Mouse (Mus musculus): Measurements from ENCODE around the gene Med27. TPM values are rescaled to one million over a fixed set of nuclear protein-coding genes. Genes with fewer than 3 reads are reported as not detected.

Gene Med27
- polyA plus RNA-seq, 1 experiment from 2014 or later, result 37.1 TPM

DNA sequence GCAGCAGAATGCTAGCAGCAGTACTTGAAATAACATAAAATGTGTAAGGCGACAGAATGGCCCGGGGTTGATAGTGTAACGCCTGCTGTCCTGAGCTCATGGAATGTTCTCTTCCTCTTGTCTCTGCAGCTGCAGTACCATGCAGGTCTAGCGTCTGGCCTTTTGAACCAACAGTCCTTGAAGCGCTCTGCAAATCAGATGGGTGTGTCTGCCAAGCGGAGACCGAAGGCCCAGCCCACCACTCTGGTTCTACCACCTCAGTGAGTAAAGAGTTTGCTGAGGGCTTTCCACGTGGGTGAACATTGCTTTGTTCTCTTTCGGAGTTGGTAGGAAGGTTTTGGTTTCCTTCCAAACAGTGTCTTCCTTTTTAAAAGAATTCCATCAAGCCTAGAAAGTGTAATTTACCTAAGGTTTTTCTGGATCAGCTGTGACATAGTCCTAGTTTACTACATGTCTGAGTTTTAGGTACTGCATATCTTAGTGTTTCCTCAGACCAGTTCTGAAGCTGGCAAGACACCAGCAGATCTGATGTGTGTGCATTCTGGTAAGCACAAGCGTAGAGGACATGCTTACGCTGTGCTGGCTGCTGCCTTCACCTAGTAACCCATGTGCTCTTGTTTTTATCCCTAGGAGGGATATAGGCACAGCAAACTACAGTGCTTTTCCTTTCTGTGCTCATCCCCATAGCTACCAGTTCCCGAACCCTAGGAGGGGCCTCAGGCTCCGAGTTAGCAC, 66.8 kb downstream of the Med27 start:
- CTCF ChIA-PET, result no interaction called here
- in situ Hi-C loops (cut with MboI; ENCODE audit: low pct_unique_long_range_greater_than_20kb), result no loop called here
- TF ChIP-seq CTCF (IDR thresholded peaks at IDR 0.05), result no peak
- H3K27me3 ChIP-seq, result no peaks in the 10 kb centered on the region
- POLR2A ChIA-PET, result interaction anchor here (0.5 to 1.4 kb wide), 3 partner anchors 10 to 447 kb away, joined by 3 to 5 read pairs (median 3); no protein-coding TSS in a partner anchor
- ATAC-seq (no peak), DNase-seq (ENCODE audit: low read depth, low spot score) (no peak)

DNA sequence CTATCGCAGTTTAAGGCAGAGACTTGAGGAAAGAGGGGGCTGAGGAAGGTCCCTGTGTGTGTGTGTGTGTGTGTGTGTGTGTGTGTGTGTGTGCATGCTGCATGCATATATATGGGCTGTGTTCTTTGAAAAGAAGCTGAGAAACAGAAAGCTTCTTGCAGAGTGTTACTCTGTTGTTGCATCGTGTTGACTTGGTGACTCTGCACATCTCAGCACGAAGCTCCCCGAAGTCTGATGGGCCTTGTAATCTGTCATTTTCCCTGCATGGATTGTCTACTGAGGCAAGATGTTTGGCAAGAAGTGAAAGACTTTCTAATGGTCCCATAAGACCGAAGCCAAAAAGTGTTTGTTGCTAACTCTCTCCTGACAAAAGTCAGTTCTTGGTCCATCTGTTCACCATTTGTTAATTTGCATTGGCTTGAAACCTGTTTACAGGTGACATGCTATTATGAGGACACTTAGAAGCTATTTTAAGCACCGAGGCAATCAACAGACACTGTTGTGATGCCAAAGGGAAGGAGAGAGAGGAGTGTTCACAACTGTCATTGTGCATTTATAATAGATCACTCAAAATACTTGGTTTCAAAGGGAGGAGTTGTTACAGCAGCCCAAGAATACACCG, 68.3 kb downstream of the Med27 start:
- H3K27me3 ChIP-seq, result no peaks in the 10 kb centered on the region
- in situ Hi-C loops (cut with MboI; ENCODE audit: low pct_unique_long_range_greater_than_20kb), result no loop called here
- no peak for ATAC-seq
- ChIA-PET POLR2A (interaction anchor here (1.4 kb wide), 1 partner anchor 9 kb away, joined by 3 read pairs; no protein-coding TSS in a partner anchor), CTCF (no interaction called here)
- DNase-seq (ENCODE audit: low read depth, low spot score), result no peak
- no peak for TF ChIP-seq CTCF (IDR thresholded peaks at IDR 0.05)

DNA sequence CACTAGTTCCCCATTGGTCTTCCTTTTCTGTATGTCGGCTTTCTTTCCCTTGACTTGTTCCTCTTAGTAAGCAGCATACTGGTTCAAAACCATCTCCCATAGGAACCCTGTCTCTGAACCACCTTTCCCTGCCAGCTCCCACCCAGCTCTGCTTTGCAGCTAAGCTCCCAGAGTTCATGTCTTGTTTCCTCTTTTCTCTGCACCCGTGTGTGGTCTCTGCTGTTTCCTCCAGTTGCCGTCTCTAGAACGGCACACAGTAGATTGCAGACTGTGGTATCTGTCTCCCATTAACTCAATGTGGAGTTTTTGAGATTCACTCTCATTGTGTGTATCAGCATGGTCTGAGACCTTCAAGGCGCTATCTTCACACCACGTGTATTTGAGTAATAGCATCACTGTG, 71.9 kb downstream of the Med27 start:
- POLR2A ChIA-PET, result no interaction called here
- DNase-seq (ENCODE audit: low read depth, low spot score) (no peak), ATAC-seq (no peak)
- TF ChIP-seq CTCF (IDR thresholded peaks at IDR 0.05), result no peak
- in situ Hi-C loops (cut with MboI; ENCODE audit: low pct_unique_long_range_greater_than_20kb), result no loop called here
- CTCF ChIA-PET, result no interaction called here
- H3K27me3 ChIP-seq, result no peaks in the 10 kb centered on the region

DNA sequence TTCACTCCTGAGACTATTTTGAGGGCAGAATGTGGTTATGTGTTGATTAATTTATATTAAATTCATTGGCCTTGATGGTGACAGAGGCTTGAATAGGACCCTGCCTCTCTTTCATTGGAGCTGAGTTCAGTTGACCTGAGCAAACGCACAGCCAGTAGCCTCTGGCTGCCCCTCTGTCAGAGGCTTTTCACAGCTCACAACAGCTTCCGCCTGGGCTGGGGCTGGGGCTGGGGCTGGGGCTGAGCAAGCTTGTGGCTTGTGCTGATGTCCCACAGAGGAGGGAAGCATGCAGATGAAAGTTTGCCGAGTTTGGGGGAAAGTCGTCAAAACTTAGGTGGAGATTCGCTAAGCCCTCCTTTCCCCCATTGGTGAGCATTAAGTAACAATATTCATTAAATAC, 72.8 kb downstream of the Med27 start:
- in situ Hi-C loops (cut with MboI; ENCODE audit: low pct_unique_long_range_greater_than_20kb), result no loop called here
- ChIA-PET POLR2A (interaction anchor here (0.7 kb wide), 1 partner anchor 175 kb away, joined by 3 read pairs; no protein-coding TSS in a partner anchor), CTCF (interaction anchor here (0.9 to 1.3 kb wide), 2 partner anchors 15 to 41 kb away, joined by 3 read pairs; no protein-coding TSS in a partner anchor)
- TF ChIP-seq CTCF (IDR thresholded peaks at IDR 0.05), result no peak
- no peak for ATAC-seq
- no peaks in the 10 kb centered on the region for H3K27me3 ChIP-seq
- no peak for DNase-seq (ENCODE audit: low read depth, low spot score)

DNA sequence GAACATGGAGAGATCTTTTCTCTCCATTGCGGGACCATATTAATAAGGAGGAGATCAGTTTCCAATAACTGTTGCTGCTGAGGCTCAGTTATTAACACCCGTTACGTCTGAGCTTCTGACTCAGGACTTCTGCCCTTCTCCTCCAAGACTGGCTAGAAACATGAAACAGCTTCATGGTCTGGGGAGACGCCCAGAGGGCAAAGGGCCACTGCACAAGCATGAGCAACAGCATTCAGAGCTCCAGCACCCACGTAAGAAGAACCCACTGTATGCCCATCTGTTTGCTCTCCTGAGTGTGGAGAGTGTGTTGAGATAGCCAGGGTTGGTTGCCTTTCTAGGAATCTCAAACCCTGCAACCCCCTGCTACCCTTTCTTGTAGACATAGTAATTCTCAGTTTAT, 73.3 kb downstream of the Med27 start:
- in situ Hi-C loops (cut with MboI; ENCODE audit: low pct_unique_long_range_greater_than_20kb), result no loop called here
- ATAC-seq, result no peak
- no peak for TF ChIP-seq CTCF (IDR thresholded peaks at IDR 0.05)
- ChIA-PET CTCF (interaction anchor here (0.9 to 1.3 kb wide), 2 partner anchors 15 to 40 kb away, joined by 3 read pairs; no protein-coding TSS in a partner anchor), POLR2A (interaction anchor here (0.7 kb wide), 1 partner anchor 175 kb away, joined by 3 read pairs; no protein-coding TSS in a partner anchor)
- no peak for DNase-seq (ENCODE audit: low read depth, low spot score)
- no peaks in the 10 kb centered on the region for H3K27me3 ChIP-seq

DNA sequence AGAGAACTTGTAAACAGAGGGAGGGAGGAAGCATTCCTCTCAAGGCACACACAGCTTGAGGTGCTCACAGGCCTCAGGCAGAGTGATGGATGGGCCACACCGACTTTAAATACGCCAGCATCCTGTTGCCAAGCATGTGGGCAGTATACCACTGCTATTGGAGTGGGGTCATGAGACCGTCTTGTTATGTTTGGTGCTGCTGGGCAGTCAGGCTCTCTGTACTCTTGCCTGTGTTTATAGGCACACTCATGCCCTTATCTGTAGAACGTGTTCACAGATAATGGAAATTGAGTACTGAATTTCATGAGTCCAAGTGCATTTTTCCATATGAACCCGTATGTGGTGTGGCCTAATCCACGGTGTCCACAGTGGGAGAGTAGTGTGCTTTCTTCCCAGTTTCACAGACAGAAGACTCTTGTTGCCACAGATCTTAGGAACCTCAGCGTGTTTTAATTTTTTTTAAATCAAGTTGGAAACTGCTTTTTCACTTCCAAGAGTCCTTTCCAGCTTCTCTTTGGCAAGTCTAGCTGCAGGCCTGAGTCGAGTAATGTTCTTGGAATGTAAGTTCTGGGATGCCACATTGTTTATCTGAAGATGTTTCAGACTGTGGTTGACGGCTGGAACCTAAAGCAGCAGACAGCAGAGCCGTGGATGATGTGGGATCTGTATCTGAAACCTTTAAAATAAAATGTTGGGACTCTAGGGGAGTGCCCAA, 75.7 kb downstream of the Med27 start:
- POLR2A ChIA-PET, result no interaction called here
- DNase-seq (ENCODE audit: low read depth, low spot score) (no peak), ATAC-seq (no peak)
- in situ Hi-C loops (cut with MboI; ENCODE audit: low pct_unique_long_range_greater_than_20kb), result no loop called here
- no peak for TF ChIP-seq CTCF (IDR thresholded peaks at IDR 0.05)
- CTCF ChIA-PET, result interaction anchor here (0.9 kb wide), 1 partner anchor 67 kb away, joined by 5 read pairs; no protein-coding TSS in a partner anchor
- H3K27me3 ChIP-seq, result no peaks in the 10 kb centered on the region

DNA sequence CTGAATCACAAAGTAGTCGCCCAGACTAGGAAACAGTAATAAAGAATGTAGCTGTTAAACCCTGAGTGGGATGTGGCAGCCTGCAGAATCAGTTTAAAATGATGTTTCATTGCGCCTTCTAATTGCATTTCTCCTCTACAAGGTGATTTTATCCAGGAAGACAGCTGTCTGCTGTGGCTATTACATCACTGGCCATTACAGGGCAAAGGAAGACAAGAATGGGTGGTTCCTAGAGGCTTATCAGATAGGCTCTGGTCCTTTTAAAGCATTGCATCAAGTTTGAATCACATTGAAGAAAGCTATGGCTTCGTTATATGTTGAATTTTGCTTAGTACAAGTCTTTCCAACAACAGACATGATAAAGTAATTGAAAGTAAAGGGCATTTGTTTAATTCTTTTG, 76.4 kb downstream of the Med27 start:
- DNase-seq (ENCODE audit: low read depth, low spot score) (no peak), ATAC-seq (no peak)
- in situ Hi-C loops (cut with MboI; ENCODE audit: low pct_unique_long_range_greater_than_20kb), result no loop called here
- ChIA-PET CTCF (interaction anchor here (0.9 to 1.4 kb wide), 2 partner anchors 11 to 66 kb away, joined by 3 to 5 read pairs; no protein-coding TSS in a partner anchor), POLR2A (no interaction called here)
- no peaks in the 10 kb centered on the region for H3K27me3 ChIP-seq
- no peak for TF ChIP-seq CTCF (IDR thresholded peaks at IDR 0.05)

DNA sequence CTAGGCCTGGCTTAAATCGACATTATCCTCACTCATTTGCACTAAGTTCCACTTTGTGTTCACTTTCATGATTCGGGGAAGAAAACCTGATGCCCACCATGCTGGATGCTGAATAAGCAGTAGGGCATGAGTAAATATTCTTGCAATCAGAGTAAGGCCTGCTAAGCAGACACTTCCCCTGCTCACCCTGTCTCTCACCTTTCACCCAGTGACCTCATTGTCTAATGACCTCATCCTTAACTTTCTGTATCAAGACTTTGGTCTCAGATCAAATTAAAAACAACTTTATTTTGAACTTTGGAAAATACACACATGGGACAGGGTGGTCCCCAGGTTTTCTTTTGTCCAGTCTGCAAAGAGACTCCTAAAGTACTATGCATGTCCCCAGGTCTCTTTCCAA, 78.8 kb downstream of the Med27 start:
- in situ Hi-C loops (cut with MboI; ENCODE audit: low pct_unique_long_range_greater_than_20kb), result no loop called here
- no peaks in the 10 kb centered on the region for H3K27me3 ChIP-seq
- DNase-seq (ENCODE audit: low read depth, low spot score) (no peak), ATAC-seq (no peak)
- CTCF ChIA-PET, result no interaction called here
- TF ChIP-seq CTCF (IDR thresholded peaks at IDR 0.05), result no peak
- POLR2A ChIA-PET, result interaction anchor here (0.7 kb wide), 1 partner anchor 99 kb away, joined by 3 read pairs; no protein-coding TSS in a partner anchor

DNA sequence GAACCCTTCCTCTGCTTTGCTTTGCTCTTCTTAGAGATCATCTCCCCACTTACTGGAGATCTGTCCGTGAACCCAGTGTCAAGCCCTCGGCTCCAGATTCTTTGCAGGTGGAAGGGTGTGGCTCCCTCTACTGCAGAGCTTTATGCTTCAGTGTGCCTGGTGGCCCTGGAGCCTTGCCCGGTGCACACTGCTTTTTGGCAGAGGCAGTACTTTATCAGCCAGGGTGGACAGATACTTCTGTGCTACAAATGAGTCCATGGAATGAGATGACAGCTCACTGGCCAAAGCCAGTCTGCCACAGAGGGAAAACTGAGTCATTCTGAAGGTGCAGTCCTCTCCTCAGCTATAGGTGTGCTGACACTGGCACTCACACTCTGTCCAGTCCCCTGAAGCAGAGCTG, 80.1 kb downstream of the Med27 start:
- ChIA-PET POLR2A (no interaction called here), CTCF (no interaction called here)
- no peak for ATAC-seq
- no peak for DNase-seq (ENCODE audit: low read depth, low spot score)
- H3K27me3 ChIP-seq, result no peaks in the 10 kb centered on the region
- no peak for TF ChIP-seq CTCF (IDR thresholded peaks at IDR 0.05)
- in situ Hi-C loops (cut with MboI; ENCODE audit: low pct_unique_long_range_greater_than_20kb), result no loop called here

DNA sequence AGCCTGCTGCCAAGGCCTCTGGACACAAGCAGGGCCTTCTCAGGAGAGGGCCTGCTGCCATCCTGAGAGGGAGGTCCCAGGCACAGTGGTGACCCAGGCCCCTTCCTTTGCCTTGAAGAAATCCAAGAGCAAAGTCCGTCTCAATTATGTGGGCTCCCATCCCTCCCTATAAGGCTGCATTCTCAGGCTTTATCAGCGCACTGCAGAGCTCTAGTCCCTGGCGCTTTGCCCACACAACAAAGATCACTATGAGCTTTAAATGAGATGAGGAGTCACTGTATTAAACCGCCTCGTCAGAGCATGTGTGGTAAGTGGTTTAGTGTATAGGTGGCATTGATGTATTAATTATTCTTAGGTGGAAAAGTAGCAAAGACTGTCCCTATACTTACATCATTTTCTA, 85.9 kb downstream of the Med27 start:
- H3K27me3 ChIP-seq, result no peaks in the 10 kb centered on the region
- no peak for DNase-seq (ENCODE audit: low read depth, low spot score)
- ChIA-PET POLR2A (no interaction called here), CTCF (no interaction called here)
- no peak for TF ChIP-seq CTCF (IDR thresholded peaks at IDR 0.05)
- in situ Hi-C loops (cut with MboI; ENCODE audit: low pct_unique_long_range_greater_than_20kb), result no loop called here
- ATAC-seq, result no peak

DNA sequence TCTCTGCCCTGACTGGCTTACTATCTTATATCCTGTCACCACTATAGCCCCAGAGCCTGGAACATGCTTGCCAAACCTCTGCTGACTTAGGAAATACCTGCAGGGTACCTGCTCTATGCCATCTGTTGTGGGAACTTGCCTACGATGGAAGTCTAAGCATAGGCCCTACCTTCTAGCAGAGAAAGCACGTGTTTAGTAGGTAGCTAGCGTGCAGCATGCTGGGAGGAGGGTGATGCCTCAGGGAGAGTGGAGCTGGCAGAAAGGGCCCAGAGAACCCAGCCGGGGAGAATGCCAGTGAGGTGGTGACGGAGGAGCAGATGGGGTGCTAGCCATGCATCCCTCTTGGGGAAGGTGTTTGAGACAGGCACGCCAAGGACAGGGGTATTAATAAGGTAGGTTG, 89.8 kb downstream of the Med27 start:
- no peak for ATAC-seq
- DNase-seq (ENCODE audit: low read depth, low spot score), result no peak
- ChIA-PET CTCF (interaction anchor here (1.5 kb wide), 1 partner anchor 12 kb away, joined by 5 read pairs; no protein-coding TSS in a partner anchor), POLR2A (no interaction called here)
- no peaks in the 10 kb centered on the region for H3K27me3 ChIP-seq
- no peak for TF ChIP-seq CTCF (IDR thresholded peaks at IDR 0.05)
- in situ Hi-C loops (cut with MboI; ENCODE audit: low pct_unique_long_range_greater_than_20kb), result no loop called here
